Mouse (Mus musculus): Measurements from ENCODE around the gene Glrx. TPM values are rescaled to one million over a fixed set of nuclear protein-coding genes. Genes with fewer than 3 reads are reported as not detected.
"Not testable (repeated sequence)": the region's sequence is repeated elsewhere in the genome, so short reads cannot be mapped to it uniquely, and the experiment has no call there.

Gene Glrx
- total RNA-seq, 2 experiments from 2014 or later = 70.8 to 94.9 TPM

DNA sequence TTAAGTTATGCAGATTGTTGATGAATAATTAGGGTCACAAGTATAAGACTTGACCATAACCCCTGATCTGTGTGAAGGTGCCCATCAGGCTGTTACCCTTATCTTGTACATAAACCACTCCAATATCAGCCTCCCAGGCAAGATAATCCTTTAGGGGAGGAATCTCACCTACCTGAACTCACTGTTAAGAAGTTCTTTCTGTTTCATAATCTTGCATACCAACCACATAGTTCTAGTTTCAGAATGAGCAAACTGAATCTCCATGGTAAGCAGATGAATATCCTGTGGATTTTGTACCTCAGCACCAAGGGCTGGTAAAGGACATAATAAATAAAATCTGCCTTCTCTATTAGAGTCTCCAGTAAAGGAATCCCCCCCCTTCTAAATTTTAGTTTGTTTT is 7.0 kb upstream of the Glrx start:
- ATAC-seq (replicated peaks; ENCODE audit: low FRiP score, poor library complexity, severe bottlenecking) = no peak

DNA sequence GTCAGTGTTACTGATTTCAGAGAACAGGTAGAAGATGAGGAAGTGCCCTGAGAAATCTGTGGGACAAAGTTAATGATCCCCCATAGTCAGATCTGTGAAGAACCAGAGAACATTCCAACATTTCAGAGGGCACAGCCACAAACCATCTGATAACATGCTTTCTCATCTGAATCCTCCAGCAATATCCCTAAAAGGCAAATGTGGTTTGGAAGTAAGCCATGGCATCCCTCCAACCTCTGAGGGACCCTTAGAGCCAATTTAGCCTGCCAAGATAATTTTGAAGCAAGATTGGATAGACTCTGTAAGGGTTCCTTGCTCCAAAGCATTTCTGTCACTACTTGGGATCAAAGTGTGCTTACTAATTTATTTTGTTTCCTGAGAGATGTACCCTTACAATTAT is 6.2 kb upstream of the Glrx start:
- no peak for ATAC-seq (replicated peaks; ENCODE audit: low FRiP score, poor library complexity, severe bottlenecking)

DNA sequence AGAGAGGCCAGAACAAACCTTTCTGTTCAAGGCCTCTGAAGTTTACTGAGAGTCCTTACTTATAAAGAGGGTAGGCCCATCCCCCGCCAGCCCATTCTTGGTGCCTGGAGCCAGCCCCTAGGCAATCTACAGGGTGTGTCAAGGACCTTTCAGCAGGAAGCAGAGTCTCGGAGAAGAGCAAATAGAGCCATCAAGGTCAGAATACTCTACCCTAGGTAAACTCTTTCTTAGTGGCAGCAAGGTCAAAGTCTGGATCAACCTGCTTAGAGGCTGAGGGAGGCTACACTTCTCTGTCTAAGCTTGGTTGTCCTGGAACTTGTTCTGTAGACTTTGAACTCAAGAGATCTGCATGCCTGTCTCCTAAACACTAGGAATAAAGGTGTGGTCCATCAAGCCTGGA is 4.2 kb upstream of the Glrx start:
- no peak for ATAC-seq (replicated peaks; ENCODE audit: low FRiP score, poor library complexity, severe bottlenecking)

DNA sequence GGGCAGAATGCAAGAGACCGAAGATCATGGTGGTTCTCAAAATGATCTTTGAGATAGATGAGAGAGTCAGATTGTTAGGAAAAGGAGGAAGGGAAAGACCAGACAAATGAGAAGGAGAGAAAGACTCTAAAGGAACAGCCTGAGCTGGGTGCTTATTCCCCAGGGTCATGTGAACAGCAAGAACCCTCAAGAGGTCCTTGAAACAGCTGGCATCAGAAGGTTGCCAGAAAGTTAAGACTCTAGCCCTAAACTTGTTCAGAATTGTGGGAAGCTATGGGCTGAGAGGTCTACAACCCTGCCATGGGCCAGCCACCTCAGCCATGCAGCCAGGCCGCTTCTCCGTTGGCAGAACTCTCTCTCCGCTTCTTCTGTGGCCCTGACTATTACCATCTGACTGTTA is 1.2 kb upstream of the Glrx start:
- ATAC-seq (replicated peaks; ENCODE audit: low FRiP score, poor library complexity, severe bottlenecking) = no peak

DNA sequence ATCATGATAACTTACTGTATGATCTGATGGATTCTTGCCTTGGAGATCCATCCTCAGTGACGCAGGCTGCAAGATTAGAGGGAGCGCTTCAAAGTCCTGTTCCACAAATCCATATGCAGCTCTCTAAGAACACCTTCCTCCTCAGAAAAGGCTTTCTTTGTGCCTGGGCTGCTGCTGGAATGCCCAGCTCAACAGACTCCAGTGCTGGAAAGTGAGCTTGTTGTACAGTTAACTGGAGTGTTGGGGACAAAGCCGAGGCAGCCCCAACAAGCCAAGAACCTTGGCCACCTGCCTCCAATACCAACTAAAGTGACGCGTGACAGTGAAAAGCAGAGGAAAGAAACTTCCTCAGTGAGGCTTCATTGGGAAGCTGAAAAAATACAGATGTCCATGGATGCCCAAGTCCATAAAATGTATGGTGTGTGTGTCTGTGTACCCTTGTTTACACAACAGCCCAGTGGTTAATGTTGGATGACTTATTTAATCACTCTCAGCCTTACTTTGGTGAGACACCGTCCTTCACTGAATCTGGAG is 1.2 kb downstream of the Glrx start:
- no peak for ATAC-seq (replicated peaks; ENCODE audit: low FRiP score, poor library complexity, severe bottlenecking)

DNA sequence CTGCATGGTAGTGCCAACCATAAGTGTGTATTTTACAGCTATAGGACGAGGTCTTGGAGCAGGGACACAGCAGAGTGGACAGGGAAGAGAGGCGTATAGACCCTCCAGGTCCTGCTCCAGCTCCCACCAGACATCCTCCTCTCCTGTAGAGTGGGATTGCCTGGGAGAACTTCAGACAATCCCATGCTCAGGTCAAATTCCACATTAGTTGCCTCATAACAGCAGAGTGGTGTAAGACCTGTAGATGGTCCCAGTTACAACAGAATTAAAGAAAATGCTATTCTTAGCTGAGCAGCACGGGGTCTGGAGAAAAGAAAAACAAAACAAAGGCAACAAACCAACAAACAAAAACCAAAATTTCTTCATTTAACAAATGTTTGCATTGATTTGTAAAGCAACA is 2.3 kb downstream of the Glrx start:
- ATAC-seq (replicated peaks; ENCODE audit: low FRiP score, poor library complexity, severe bottlenecking) = no peak

DNA sequence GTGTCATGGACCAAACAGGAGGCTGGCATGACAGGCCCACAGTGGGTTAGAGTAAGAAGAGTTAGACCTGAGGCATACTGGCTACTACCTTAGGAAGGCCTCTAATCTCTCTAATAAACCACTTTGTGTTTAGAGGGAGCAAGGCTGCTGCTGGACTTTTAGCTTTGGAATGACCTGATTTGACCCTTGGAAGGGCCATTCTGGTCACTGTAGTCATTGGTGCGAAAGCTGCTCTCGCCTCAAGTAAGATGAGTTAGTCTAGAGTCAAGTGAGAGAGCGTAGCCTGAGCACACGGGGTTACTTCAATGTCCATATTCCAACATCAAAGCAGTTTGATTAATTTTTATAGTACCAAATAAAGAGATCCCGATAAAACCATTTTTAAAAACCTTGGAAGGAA is 3.7 kb downstream of the Glrx start:
- ATAC-seq (replicated peaks; ENCODE audit: low FRiP score, poor library complexity, severe bottlenecking) = no peak

DNA sequence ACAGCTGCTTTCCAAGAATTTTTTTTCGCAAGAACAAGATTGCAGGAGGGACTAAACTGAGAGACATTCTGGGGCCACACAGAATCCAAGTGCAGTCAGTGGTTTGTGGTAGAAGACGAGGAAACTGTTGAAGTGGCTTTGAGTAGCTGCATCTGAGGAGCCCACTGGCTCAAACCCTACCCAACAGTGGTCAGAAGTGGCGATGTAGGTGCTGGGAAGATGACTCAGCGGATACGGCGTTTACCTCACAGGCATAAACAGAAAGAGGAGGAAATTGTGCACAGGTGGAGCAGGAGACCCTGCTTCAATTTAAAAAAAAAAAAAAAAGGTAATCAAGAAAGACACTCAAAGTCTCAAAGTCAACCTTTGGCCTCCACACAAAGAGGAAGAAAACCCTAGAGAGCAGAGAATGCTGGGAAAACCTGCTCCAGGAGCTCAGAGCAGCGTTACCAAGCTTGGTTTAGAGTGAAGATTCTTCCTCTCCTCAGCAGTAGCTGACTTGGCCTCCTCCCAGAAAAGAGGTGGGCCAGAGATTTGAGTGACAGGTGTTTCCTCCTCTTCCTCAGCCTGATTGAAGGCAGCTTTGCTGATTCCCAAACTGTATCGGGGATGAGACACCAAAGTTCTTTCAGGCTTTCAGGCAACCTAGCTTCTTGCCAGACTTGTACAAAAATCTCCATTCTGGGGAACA is 4.5 kb downstream of the Glrx start:
- peak; percentile 73 for ATAC-seq (replicated peaks; ENCODE audit: low FRiP score, poor library complexity, severe bottlenecking)

DNA sequence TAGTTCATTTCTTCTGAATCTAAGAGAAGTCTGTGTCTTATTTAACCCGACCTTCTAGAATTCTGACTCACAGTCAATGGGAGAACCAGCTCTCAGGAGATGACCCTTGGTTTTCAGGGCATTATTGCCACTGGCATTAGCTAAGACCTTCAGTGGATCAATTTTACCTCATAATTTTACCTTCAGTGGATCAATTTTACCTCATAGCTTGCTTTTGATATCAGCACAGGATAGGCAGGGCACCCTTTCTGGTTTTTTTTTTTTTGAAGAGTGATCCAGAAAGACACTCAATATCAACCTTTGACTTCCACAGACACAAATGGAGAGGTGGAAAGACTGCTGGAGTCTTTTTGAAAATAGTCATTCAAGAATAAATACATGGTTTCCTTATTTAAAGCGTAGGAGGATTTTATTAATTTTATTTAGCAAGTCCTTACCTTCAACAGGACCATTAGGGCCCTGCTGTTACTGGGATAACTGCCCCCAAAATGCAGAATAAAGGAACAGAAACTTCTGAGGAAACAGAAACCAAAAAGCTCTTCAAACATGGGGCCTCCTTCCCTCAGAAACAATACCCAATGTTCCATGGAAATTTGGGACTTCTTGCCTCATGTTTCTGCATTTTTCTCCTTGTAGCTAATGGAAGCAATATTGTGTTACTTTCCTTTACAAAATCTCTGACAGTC is 5.3 kb downstream of the Glrx start:
- no peak for ATAC-seq (replicated peaks; ENCODE audit: low FRiP score, poor library complexity, severe bottlenecking)

DNA sequence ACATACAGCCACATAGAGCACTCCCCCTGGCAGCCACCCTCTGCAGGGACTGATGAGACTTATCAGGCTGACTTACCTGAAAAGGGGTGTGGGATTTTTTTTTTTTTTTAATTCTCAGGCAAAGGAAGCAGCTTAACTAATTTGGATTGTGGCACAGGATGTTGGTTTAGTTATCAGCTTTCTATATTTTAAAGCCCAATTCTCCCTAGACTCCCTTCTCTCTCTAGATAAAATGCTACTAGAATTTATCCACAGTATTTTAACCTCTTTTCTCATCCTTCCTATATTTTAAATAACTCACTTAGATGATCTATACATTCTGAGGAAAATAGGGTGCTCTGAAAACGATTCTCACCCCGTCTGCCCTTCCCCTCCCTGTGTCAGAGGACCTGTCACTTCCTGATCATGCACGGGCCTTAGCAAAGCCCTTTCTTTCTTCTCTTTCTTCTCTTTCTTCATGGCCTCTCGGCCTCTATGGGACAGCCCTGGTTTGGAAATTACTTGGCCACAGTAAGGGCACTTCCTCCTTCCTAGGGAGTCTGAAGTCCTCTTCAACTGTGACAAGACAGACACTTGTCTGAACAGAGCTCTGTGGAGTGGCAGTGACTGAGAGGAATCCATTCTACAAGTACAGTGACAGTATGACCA is 6.0 kb downstream of the Glrx start:
- no peak for ATAC-seq (replicated peaks; ENCODE audit: low FRiP score, poor library complexity, severe bottlenecking)

DNA sequence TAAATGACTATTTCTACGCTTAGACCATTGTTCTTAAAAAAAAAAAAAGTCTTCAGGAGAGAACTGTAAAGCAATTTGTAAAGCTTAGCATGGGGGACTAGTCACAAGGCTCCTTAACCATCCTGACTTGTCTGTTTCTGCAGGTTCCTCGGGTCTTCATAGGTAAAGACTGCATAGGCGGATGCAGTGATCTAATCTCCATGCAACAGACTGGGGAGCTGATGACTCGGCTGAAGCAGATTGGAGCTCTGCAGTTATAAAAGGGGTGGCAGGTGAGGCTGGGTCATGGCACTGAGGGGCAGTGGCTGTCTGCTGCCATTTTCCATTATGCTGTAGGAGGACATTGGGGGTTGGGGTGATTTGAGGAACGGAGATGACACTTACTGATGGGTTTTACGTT is 7.4 kb downstream of the Glrx start:
- ATAC-seq (replicated peaks; ENCODE audit: low FRiP score, poor library complexity, severe bottlenecking) = no peak

DNA sequence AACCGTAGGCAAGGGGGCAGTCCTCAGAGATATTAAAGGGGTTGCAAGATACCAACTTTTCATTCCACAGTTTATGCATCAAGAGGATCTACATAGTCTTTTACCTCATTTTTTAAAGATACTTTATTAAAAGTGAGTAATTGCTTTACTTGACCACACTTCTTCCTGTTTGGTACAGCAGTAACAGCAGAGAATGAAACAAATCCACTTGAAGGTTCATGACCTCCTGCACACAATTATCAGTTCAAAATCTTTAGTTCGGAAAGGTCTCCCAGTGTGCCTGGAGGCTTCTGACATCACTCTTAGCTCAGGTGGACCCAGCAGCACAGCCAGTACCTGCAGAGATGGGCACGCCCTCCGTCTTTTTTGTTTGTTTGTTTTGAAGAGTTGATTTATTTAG is 12.4 kb downstream of the Glrx start:
- ATAC-seq (replicated peaks; ENCODE audit: low FRiP score, poor library complexity, severe bottlenecking) = no peak

DNA sequence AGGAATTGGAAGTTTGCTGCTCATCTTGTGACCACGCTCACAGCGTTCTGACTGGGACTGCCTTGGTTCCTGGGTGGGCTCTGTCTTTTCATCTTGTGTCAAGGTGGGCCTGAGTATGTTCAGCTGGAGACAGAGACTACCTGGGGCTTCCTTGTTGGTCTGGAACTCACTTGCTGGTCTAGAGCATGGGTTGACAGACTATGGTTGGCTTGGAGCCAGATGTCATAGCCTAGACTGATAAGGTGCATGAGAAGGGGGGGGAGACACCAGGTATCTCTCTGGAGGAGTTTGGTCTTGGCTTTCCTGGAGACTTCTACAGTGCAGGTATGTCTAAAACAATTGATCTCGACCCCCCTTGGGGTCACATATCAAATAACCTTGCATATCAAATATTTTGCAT is 13.4 kb downstream of the Glrx start:
- no peak for ATAC-seq (replicated peaks; ENCODE audit: low FRiP score, poor library complexity, severe bottlenecking)

DNA sequence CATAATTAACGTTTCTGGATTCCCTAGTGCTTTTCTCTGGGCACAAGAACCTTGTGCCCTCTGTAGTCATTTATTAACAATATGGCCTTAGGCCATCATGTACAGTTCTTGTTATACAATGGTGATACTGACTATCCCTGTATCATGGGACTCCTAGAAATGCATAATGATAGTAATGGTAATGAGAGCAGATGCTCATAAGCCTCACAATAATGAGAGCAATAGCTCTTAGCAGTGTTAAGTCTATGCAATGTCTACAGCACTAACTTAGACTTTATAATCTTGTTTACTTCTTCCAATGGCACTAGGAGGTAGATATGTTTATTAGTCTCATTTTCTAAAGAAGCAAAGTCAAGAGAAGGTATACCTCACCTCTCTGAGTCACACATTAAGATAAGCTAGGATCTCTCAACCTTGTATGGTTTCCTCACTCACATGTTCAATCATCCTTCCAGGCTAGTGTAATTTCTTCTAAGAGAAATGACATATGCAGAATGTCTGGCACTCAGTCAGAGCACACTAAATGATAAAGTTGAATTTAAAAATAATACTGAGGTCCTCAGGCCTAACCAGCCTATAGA is 19.7 kb downstream of the Glrx start:
- no peak for ATAC-seq (replicated peaks; ENCODE audit: low FRiP score, poor library complexity, severe bottlenecking)

DNA sequence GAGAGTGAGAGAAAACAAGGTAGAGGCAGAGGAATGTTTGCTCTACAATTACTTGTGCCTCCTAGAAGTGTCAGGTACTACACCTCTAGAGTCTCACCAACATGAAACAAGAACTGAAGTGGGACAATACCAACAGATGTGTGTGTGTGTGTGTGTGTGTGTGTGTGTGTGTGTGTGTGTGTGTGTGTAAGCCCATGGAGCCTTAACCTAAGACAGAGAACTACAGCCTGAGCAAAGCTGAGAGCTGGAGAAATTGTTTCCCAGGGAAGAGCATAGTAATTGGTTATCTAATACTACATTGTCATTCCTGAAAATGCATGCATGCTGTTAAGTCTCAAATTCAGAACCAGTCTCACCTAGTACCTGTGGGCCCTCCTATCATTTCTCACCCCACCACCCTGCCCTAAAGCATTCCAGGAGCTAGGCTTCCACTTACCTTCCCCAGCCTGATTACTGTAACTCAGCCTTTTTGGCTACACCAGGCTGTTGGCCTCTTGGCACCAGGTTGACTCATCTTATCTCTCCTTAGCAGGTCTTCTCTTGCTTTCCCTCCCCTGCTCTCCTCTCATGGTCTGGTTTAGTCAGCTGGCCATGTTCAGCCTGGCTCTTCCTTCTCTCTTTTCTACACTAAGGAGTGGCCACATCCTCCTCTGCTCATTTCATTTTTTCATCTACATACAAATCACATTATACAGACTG is 26.0 kb downstream of the Glrx start:
- peak; percentile 100 for ATAC-seq (replicated peaks; ENCODE audit: low FRiP score, poor library complexity, severe bottlenecking)

DNA sequence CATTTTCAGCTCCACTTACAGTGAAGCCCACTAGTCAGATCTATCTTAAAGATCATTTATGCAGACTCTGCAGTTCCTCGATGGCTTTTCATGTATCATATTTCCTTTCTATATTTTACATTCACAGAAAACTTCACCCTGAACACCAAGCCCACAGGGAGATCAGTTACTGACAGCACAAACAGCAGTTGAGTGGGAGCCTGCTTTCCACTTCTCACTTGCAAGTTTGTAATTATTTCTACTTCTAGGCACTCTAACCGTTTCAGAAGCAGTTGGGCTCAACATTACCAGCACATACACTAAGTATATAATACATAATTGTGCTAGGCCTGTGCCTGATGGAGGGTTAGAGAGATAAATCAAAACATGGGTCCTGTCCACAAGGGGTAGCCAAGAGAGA is 28.2 kb downstream of the Glrx start:
- no peak for ATAC-seq (replicated peaks; ENCODE audit: low FRiP score, poor library complexity, severe bottlenecking)

DNA sequence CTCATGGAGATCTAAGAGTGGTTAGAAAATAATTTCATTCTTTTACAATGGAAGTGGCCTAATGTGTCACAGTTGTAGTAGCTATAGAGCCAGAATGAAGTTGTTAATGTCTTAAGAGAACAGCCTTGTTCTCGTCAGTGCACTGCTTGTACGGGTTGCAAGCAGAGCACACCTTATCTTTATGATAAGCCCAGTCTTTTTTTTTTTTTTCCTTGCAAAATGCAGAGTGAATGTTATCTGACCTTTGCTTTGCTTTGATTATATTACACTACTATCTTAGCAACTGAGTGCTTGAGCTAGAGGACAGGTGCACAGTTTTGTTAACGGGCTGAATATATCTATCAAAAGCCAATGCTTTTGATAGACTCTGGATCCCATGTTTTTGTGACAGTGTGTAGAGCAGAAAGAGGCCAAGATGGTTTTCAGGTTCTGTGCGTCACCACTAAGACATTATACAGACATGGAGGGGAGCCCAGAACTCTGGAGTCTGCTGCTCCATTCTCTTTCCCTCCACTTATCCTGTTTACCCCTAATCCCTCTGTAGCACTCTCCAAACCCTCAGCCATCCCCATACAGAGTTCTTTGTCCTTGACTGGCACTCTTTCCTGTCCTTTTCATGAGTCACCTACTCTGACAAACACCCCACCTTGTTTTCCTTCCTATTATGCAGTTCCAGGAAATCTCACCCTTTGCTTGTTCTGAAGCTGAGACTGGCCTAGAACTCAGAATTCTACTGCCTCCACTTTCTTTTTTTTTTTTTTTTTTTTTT is 35.1 kb downstream of the Glrx start:
- ATAC-seq (replicated peaks; ENCODE audit: low FRiP score, poor library complexity, severe bottlenecking) = no peak

DNA sequence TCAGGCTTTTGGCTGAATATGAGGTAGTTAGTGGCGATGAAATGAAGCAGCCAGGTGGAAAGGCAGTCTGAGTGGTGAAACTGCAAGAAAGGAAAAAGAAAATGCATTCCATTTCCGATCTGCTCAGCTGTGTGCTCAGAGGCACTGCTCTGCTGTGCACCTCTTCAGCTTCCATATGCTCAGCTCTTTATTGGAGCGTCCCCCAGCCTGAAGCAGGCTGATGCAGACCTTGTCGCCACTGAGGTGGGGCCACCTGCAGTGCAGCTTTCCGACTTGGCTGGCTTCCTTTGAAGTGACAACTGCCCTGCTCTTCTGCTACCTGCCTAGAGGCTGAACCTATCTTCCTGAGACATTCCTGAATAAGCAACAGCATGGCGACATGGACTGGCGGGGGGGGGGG is 36.5 kb downstream of the Glrx start:
- not testable (repeated sequence) for ATAC-seq (replicated peaks; ENCODE audit: low FRiP score, poor library complexity, severe bottlenecking)

DNA sequence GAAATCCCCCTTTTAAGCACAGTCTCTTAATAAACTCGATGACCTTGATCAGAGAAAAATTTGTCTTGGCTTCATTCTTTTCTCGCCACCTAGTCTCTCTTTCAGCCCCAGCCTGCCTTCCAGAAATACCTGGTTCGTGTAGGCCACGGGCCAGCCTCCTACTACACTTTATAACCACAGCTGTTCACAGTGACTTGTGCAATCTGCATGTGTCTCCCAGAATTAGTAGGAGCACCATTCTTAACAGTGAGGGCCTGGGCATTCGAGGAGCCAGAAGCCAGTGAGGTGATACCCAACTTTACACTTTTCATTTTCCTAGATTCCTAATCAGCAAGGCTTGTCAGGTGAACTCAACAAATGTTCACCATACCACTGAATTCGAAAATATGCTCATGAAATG is 36.9 kb downstream of the Glrx start:
- ATAC-seq (replicated peaks; ENCODE audit: low FRiP score, poor library complexity, severe bottlenecking) = no peak

Data from erythroblast, adult 5-6 weeks (primary cell).